Mouse (Mus musculus) brain, embryonic 14.5 days (tissue): ENCODE measurements around the gene Ptprj.

Experiments
- CTCF ChIP-seq: fragments of 200-500 bp; IDR thresholded peaks from 2 replicates; pipeline ENCODE4 v1.5.1; 2012; ENCODE audit warnings: inconsistent platforms, mild to moderate bottlenecking, moderate library complexity, borderline replicate concordance; ENCODE audit not compliant: insufficient read depth, insufficient read length; ENCODE audit errors: extremely low read depth
- POLR2A ChIP-seq: fragments of 200-500 bp; IDR thresholded peaks from 2 replicates; pipeline ENCODE4 v1.6.1; 2012; ENCODE audit warnings: mild to moderate bottlenecking, inconsistent platforms, borderline replicate concordance; ENCODE audit not compliant: poor library complexity, insufficient read depth, insufficient read length, severe bottlenecking; ENCODE audit errors: extremely low read depth

GRCm38 (mm10) chr2:90470122-90470521 is 110.3 kb downstream of the Ptprj start:
- no peak for TF ChIP-seq CTCF
- no peak for TF ChIP-seq POLR2A
